Mouse (Mus musculus) gastrocnemius, postnatal 25 days (tissue): ENCODE data around the gene Rhov. TPM values are rescaled to one million over a fixed set of nuclear protein-coding genes. Genes with fewer than 3 reads are reported as not detected.
A peak's percentile ranks its signal among the peaks of the same experiment; 100 is the strongest.

Source experiments
- DNase-seq: peaks from one replicate; pipeline ENCODE4 v3.0.0; 2022
- long read RNA-seq, 2 experiments: library from polyadenylated mRNA; stranded (forward); transcript quantifications; one replicate each; pipeline ENCODE4 v2.0.0; 2021
- total RNA-seq, 2 experiments: library from RNA; stranded (reverse); gene quantifications; 1 replicate in 1 of 2; 2 replicates in 1 of 2; pipeline ENCODE4 v1.2.3; 2021

The Rhov gene
- not detected for total RNA-seq
- long read RNA-seq, experiment 1 = 0 reads
- long read RNA-seq, experiment 2 = 0 reads

GRCm38 (mm10) chr2:119270643-119271331 lies at the start of gene Rhov:
Gene Rhov, minus strand, starts transcription at chr2:119271272.
- no peak for DNase-seq

DNA sequence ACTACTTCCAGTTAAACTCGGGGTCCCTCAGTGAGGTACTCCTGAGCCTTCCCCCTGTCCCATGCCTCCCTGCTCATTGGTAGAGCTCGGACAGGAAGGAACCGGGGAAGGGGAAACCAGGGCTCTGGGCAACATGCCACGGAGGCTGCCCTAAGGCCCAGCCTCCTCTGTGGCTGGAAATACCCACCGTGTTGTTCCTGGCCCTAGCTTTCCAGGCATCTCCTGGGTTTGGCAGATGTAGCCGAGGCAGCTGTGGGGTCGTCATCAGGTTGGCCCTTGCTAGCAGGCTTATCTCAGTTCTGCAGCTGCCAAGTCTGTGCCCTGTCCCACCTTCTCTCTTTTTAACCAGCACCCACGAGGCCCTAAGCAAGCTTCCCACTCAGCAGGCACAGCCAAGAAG lies 49.5 kb upstream of the Rhov start:
- DNase-seq = no peak

DNA sequence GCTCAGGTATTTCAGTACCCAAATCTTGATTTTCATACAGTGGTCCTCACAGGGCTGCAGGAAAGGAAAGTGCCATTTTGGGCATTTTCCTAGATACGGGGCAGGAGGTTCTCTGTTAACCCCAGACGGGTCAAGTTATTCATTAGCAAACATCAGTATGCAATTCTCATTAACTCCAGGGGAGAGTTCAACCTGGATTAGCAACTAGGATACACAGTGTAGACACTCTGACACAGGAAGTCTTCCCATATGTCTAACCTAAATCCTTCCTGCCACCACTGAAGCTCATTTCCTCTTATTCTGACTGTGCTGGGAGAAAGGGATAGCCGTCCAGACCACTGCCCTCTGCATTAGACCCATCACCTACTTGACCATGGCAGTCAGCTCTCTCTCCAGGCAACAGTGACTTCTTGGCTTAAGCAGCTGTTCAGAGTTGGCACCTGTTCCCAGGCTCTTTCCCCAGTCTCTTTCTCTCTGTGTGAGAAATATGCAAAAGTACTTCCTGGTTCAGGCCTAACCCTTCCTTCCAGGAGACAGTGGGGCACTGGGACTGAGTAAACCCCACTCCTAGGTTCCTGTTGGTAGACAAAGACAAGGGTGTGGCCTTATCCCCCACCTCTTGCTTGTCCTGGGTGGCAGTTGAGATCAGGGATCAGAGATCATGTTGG lies 47.1 kb upstream of the Rhov start:
- DNase-seq = no peak

- no peak for DNase-seq
Observed at GRCm38 (mm10) chr2:119314742-119315310, 43.8 kb upstream of the Rhov start.

DNA sequence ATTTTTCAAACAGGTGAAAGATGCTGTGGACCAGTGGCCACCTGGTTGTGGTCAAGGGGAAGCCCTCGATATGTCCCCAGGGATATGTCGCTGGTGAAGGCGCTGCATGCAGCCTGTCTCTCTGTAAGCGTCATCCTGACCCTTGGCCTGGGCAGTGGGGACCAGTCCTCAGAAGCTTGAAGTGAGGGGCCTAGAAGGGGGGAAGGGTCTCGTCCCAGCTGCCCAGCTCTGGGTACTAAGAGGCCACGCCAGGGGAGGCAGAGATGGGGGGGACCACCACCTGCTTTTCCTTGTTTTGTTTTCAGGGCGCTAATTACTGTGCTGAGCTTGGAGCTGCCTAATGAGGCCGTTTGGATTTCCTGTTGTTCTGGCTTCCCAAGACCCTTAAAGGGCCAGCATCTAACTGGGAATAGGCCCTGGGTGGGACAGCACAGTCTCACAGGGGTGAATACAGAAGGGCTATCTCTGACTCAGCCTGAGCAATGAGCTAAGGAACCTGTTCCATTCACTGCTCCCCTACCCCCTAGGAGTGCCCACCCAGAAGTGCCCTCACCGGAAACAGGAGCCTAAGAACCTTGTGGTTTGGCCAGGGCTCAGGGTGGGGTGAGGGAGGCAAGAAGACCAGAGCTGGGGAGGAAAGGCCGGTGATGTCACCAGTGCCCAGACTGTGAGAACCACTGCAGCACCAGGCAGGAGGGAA lies 42.9 kb upstream of the Rhov start:
- DNase-seq = no peak

GRCm38 (mm10) chr2:119312380-119312958 lies 41.4 kb upstream of the Rhov start:
- DNase-seq = no peak

DNA sequence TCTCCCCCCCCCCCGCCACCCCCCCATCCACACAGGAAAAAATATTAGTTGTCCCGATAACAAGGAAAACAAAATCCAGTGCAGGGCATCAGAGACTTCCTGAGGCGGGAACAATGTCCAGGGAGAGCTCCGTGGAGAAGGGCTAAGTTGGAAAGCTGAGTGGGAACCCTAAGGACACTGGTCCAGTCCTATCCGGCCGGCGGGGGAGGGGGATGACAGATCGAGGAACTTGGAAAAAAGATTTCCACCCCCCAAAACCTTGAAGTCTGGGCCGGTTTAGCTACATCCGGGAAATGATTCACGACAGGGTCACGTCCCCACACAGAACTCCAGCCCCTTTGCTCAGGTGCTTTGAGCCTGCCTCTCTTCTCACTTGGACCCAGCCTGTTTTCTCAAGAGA lies 40.5 kb upstream of the Rhov start:
- no peak for DNase-seq

GRCm38 (mm10) chr2:119304798-119305208 lies 33.7 kb upstream of the Rhov start:
- no peak for DNase-seq

GRCm38 (mm10) chr2:119304391-119304790 lies 33.3 kb upstream of the Rhov start:
- DNase-seq = no peak

- DNase-seq = no peak
Observed at GRCm38 (mm10) chr2:119302876-119303275, 31.8 kb upstream of the Rhov start.

GRCm38 (mm10) chr2:119300819-119301493 lies 29.9 kb upstream of the Rhov start:
- peak; percentile 60 for DNase-seq

- DNase-seq = peak; percentile 88
Observed at GRCm38 (mm10) chr2:119299981-119300818, 29.1 kb upstream of the Rhov start.

DNA sequence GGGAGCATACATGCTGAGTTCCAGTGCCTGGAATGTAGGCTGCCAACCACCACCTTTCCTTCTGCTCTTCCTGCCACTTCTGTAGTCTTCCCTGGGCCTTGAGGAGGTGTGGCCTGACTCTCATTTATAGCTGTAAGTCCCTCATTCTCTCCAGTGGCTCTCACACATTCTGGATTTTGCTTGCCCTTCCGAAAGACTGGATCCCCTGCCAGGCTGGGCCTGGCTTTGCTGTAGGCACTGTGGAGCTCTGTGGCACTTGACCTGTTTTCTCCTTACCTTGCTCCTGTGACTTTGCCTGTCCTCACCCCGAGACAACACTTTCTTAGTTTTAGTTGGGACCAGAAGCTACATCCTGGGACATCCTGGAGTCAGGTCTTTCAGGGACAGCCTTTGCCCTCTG lies 27.8 kb upstream of the Rhov start:
- DNase-seq = no peak

DNA sequence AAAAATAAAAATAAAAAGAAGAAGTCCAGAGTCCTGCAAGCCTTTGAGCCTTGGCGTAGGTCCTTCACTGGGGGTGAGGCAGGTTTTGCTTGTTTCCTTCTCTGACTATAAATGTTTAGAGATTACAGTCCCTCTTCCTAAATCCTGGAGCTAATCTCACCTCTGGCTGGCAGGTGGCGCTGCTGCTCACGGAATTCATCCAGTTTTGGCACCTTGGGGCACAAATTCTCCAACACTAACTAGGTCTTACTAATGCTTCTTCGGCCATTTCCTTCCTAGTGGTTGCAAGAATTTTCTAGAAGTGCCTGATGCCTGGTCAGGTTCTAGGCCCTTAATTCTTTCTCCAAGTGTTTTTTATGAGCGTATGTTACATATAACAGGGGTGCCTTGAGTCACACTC lies 27.3 kb upstream of the Rhov start:
- DNase-seq = no peak

- DNase-seq = no peak
Observed at GRCm38 (mm10) chr2:119297506-119297905, 26.4 kb upstream of the Rhov start.

DNA sequence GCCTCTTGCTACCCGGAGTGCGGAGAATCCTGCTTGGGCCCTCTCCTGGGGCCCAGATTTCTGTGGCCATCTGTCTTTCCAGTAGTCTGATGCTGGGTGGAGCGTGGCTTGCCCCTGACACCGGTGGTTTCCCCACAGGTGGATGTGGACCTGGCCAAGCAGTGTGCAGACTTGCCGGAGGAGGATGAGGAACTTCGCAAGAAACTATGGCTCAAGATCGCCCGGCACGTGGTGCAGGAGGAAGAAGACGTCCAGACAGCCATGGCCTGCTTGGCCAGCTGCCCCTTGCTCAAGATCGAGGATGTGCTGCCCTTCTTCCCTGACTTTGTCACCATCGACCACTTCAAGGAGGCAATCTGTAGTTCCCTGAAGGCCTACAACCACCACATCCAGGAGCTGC lies 25.7 kb upstream of the Rhov start:
- no peak for DNase-seq

DNA sequence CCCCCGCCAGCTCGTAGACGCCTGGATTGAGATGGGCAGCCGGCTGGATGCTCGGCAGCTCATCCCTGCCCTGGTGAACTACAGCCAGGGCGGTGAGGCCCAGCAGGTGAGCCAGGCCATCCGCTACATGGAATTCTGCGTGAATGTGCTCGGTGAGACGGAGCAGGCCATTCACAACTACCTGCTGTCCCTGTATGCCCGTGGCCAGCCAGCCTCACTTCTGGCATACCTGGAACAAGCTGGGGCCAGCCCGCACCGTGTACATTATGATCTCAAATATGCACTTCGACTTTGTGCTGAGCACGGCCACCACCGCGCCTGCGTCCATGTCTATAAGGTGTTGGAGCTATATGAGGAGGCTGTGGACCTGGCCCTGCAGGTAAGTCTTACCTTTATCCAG lies 23.3 kb upstream of the Rhov start:
- DNase-seq = no peak

DNA sequence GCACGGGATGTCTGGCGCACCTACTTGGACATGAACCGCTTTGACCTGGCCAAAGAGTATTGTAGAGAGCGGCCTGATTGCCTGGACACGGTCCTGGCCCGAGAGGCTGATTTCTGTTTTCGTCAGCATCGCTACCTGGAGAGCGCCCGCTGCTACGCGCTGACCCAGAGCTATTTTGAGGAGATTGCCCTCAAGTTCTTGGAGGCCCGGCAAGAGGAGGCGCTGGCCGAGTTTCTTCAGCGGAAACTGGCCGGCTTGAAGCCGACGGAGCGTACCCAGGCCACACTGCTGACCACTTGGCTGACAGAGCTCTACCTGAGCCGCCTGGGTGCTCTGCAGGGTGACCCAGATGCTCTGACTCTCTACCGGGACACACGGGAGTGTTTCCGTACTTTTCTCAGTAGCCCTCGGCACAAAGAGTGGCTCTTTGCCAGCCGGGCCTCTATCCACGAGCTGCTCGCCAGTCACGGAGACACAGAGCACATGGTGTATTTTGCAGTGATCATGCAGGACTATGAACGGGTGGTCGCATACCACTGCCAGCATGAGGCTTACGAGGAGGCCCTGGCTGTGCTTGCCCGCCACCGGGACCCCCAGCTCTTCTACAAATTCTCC lies 22.8 kb upstream of the Rhov start:
- no peak for DNase-seq

DNA sequence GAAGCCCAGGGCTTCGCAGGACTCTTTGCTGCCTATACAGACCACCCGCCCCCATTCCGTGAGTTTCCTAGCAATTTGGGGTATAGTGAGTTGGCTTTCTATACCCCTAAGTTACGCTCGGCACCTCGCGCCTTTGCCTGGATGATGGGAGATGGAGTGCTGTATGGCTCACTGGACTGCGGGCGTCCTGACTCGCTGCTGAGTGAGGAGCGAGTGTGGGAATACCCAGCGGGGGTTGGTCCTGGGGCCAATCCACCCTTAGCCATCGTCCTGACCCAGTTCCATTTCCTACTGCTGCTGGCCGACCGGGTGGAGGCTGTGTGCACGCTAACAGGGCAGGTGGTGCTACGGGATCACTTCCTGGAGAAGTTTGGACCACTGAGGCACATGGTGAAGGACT lies 22.2 kb upstream of the Rhov start:
- no peak for DNase-seq

DNA sequence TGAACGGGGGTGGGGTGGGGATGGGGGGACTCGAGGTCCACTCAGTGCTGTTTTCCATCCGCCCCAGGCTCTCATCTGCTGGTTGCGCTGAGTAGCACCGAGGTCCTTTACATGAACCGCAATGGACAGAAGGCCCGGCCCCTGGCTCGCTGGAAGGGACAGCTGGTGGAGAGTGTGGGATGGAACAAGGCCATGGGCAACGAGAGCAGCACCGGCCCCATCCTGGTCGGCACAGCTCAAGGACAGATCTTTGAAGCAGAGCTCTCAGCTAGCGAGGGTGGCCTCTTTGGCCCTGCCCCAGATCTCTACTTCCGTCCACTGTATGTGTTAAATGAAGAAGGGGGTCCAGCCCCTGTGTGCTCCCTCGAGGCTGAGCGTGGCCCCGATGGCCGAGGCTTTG lies 21.8 kb upstream of the Rhov start:
- DNase-seq = no peak

DNA sequence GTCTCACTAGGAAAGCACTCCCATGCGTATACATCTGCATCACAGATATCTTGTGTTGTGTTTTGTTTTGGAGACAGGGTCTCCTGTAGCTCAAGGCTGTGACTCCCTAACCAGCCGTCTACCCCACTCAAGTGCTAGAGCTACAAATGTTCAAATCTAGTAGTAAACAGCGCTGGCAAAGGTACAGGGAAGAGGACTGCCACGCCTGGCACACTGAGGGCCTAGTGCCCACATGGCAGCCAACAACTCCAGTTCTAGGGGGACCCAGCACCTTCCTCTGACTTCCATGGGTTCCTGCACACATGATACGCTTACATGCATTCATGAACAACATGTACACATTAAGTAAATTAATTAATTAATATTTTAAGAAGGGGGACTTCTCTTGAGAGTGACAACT lies 21.2 kb upstream of the Rhov start:
- DNase-seq = no peak
